Mouse (Mus musculus) cerebellum, postnatal 4 days (tissue): Measurements from ENCODE around the gene Bcl9.
A peak's percentile ranks its signal among the peaks of the same experiment; 100 is the strongest.

Experiments used
- DNase-seq, 2 experiments: peaks; one replicate each; pipeline ENCODE4 v3.0.0; 2022; ENCODE audit warnings: low spot score in 2 of 2, mixed read lengths in 1 of 2

Bcl9 gene

GRCm38 (mm10) chr3:97172632-97173031, 125.1 kb downstream of the Bcl9 start:
- no peak for DNase-seq

GRCm38 (mm10) chr3:97172231-97172630, 125.5 kb downstream of the Bcl9 start:
- no peak for DNase-seq

GRCm38 (mm10) chr3:97171531-97171930, 126.2 kb downstream of the Bcl9 start:
- DNase-seq, result no peak

- no peak for DNase-seq
These were observed 130.6 kb downstream of the Bcl9 start for GRCm38 (mm10) chr3:97167126-97167525.

GRCm38 (mm10) chr3:97164477-97164876, 133.2 kb downstream of the Bcl9 start:
- DNase-seq, result no peak

GRCm38 (mm10) chr3:97161773-97162172, 135.9 kb downstream of the Bcl9 start:
- DNase-seq, result no peak

- DNase-seq, result no peak
These were observed 136.8 kb downstream of the Bcl9 start for GRCm38 (mm10) chr3:97160908-97161307.

- no peak for DNase-seq
These were observed 137.7 kb downstream of the Bcl9 start for GRCm38 (mm10) chr3:97159986-97160385.

- no peak for DNase-seq
These were observed 138.2 kb downstream of the Bcl9 start for GRCm38 (mm10) chr3:97159509-97159850.

GRCm38 (mm10) chr3:97158611-97159508, 138.9 kb downstream of the Bcl9 start, which contains the start of gene Acp6:
Gene Acp6 (plus strand): TSS chr3:97158777.
- peak; percentile 66 to 81 for DNase-seq

- peak; percentile 71 to 85 for DNase-seq
These were observed 139.6 kb downstream of the Bcl9 start for GRCm38 (mm10) chr3:97157958-97158599.

- DNase-seq, result peak in 1 of 2 experiments; percentile 2
These were observed 140.4 kb downstream of the Bcl9 start for GRCm38 (mm10) chr3:97157308-97157707.

GRCm38 (mm10) chr3:97156431-97156830, 141.3 kb downstream of the Bcl9 start:
- no peak for DNase-seq
